Mouse (Mus musculus): ENCODE data around the gene Nkrf.
A peak's percentile ranks its signal among the peaks of the same experiment; 100 is the strongest.
"Not testable (repeated sequence)": the region's sequence is repeated elsewhere in the genome, so short reads cannot be mapped to it uniquely, and the experiment has no call there.

Gene Nkrf

DNA sequence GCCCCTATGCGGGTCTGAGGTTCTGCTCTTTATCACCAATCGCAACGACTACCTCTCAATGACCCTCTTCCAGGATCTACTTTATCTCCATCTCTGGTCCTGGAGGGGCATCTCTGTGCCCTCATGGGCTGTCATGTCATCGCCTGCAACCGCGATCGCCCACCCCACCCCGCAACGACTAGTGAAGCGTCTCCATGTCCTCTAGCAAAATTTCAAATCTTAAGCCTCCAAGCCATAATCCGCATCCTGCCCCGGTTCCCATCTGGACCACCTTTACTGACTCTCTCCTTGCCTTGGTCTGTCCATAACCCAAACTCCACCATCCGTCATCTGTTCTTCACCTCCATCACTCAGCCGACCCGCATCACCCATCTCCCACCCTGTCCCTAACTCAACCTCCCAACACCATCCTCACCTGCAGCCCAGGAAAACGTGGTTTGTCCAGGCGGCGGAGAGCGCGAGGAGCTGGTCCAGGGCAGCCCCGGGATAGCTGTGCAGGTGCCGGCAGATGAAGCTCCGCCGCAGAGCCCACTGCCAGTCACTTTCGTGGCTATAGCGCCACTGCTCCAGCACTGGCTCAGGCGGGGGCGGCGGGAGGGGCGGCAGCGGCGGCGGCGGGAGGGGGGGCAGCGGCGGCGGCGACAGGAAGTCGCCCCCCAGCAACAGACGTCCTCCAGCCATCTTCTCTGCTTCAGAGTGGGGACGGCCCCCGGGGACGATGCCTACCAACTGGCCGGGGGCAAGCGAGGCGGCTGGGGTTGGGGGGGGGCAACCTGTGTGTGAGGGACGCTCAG is at the start of gene Nkrf:
Nkrf (minus strand) TSS at position 579 of the 794 bp plus-strand sequence.
- no peak for DNase-seq (ENCODE audit: low read depth)

- no peak for DNase-seq (ENCODE audit: low read depth)
Observed at GRCm38 (mm10) chrX:36941106-36941505, 38.4 kb upstream of the Nkrf start.

GRCm38 (mm10) chrX:36939806-36940413 is 37.2 kb upstream of the Nkrf start:
- DNase-seq (ENCODE audit: low read depth) = no peak

DNA sequence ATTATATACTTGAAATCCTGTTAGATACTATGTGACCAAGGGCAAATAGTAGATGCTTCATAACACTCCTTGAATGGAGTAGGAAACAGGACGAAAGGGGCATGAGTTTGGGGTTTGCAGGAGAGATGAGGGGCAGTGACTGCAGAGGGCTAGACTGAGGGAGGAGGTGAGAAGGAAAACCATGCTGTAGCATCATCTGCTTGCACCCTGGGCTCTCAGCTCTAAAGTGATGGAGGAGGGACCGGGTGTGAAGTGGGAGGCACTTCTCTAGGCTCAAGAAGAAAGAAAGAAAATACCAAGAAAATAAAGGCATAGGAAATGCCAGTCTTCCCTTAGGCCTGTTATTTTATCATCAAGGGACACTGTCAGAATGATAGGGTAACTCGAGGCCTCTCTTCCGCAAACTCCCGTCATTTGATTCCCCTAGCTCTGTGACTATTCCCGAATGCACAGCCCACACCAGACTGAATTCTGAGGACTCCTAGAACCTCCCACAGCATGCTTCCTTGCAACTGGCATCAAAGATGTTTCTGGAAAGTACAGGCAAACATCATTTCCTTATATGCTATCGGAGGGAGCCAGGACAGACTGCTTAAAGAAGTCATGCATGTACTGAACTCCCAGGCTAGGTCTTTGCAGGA is 32.7 kb upstream of the Nkrf start:
- no peak for DNase-seq (ENCODE audit: low read depth)

- peak; percentile 11 for DNase-seq (ENCODE audit: low read depth)
Observed at GRCm38 (mm10) chrX:36930574-36930973, 27.9 kb upstream of the Nkrf start.

DNA sequence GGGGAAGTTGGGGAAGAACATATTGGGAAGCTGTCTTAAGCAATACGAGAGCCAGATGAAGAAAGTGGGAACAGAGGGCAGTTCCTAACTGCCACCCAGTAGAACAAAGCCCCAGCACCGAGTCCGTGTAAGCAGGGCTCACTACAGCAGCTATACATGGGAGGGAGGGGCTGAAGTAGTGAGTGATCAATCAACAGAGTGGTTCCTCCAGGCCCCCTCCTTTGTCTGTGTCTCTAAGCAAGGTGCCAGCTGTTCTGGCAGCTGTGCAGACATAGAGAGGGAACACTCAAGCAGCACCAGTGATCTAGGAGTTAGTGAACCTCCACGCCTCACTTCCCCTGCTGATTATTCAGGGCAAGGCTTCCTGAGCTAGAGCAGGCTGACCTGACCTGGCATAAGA is 27.0 kb upstream of the Nkrf start:
- no peak for DNase-seq (ENCODE audit: low read depth)

- no peak for DNase-seq (ENCODE audit: low read depth)
Observed at GRCm38 (mm10) chrX:36928791-36929190, 26.1 kb upstream of the Nkrf start.

DNA sequence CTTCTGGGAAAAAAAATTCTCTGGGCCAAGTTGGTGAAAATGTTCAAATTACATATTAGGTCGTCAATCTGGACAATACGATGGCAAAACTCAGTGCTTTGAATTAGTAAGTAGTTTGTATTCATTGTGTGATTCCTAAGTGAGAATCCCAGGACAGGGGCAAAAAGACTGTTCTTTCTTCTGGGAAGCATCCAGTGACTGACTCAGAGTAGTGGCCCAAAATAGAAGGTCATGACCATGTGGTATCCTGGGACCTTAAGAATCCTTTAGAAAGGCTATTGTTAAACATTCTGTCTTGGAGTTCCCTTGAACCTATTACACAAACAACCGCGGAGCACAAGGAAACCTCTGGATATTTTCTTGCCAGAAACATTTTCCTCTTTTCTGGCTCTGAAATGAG is 18.6 kb upstream of the Nkrf start:
- no peak for DNase-seq (ENCODE audit: low read depth)

GRCm38 (mm10) chrX:36917749-36918148 is 15.1 kb upstream of the Nkrf start:
- DNase-seq (ENCODE audit: low read depth) = no peak

- no peak for DNase-seq (ENCODE audit: low read depth)
Observed at GRCm38 (mm10) chrX:36911343-36911742, 8.6 kb upstream of the Nkrf start.

DNA sequence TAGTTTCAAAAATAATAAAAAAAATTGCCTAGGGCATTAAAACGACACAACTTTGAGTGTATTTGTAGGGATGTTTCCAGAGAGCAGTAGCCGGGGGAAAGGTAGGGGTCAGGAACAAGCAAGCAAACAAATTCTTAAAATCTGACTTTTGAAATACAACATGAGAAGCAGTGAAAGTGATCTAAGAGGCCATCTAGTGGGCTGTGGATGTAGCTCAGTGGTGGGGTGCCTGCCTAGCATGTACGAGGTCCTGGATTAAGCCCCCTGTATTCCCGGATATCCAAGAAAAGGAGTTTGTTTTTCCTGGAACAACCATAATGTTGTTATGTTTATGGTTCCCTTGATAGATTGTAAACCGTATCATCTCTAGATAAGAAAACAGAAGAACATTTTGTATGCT is 3.8 kb upstream of the Nkrf start:
- DNase-seq (ENCODE audit: low read depth) = no peak

DNA sequence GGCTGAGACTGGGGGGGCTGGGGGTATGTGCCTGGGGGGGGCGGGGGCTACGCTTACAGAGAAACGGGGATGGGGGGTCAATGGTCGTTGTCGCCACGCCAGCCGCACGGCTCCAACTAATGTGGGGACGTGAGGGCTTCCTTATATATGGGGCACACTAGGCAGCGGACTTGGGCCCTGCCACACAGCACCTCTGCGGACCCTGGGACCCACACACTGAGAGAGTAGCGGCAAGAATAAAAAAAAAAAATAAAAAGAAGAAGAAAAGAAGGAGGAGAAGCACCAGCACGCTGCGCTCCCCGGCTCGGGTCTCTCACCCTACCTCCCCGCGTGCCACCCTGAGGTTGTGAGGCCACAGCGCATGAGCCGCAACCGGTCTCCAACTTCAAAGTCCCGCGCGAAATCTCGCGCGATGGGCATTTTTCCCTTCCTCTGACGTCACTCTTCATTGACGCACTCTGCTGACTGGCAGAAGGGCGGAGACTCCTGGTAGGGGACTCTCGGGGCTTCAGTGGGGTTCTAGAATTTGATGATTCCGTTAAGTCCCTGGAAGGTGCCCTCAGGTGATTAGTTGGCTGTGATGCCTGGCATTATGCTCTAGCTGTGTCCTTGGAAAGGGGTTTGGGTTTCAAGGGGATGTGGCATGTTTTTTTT is 543 bp upstream of the Nkrf start:
- DNase-seq (ENCODE audit: low read depth) = peak; percentile 80

- no peak for DNase-seq (ENCODE audit: low read depth)
Observed at GRCm38 (mm10) chrX:36901655-36902054, 1.0 kb downstream of the Nkrf start.

DNA sequence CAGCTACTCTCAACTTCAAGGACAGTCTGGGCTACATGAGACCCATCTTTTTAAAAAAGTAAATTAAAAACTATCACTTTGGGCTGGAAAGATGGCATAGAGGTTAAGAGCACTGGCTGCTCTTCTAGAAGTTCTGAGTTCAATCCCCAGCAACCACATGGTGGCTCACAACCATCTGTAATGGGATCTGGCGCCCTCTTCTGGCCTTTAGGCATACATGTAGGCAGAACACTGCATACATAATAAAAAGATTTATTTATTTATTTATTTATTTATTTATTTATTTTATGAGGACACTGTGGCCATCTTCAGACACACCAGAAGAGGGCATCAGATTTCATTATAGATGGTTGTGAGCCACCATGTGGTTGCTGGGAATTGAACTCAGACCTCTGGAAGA is 3.8 kb downstream of the Nkrf start:
- DNase-seq (ENCODE audit: low read depth) = not testable (repeated sequence)

DNA sequence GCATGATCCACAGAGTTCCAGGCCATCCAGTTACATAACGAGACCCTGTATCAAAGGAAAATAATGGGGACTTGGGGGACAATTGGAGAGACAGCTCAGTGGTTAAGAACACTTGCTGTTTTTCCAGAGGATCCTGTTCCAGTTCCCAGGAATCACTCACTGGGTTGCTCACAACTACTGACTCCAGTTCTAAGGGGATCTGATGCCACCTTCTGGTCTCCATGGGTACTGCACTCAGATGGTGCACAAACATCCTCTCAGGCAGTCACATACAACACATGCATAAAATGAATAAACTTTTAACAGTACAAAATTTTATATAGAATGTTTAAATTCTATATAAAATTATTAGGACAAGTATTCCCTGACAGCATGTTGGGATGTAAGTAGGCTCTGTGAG is 18.0 kb downstream of the Nkrf start:
- no peak for DNase-seq (ENCODE audit: low read depth)

DNA sequence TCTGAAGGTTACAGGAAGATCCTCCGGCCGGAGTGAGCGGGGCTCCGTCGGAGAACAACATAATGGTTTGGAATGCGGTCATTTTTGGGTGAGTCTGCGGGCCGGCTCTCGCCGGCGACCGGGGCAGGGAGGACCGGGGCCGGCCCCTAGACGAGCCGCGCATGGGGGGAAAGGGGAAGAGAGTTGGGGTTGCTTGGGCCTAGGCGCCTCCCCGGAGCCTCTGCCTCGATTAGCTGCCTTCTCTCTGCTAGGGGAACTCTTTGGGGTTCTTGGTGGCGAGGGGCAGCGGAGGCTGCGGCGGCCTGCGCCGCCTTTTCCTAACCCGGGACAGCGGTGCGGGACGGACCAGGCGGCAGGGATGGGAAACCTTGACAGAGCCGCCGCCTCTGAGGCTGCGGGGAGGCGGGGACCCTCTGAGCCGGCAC is 28.0 kb downstream of the Nkrf start:
- no peak for DNase-seq (ENCODE audit: low read depth)

GRCm38 (mm10) chrX:36874178-36874696 is 28.5 kb downstream of the Nkrf start:
- DNase-seq (ENCODE audit: low read depth) = peak; percentile 71

DNA sequence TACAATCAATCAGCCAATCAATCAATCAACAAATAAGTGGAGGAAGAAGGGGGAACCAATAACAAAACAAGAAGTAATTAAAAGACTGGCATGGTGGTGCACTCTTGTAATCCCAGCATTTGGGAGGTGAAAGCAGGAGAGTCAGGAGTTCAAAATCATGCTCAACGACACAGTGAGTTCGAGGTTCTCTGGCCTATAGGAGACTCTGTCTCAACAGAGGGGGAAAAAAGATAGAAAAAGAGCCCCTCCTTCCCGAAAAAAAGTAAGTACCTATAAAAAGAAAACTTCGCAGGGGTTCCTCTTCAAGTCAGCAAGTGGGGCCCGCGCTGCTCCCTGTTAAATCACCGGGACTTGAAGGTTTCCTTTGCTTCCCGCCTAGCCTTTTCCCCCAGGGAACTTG is 28.9 kb downstream of the Nkrf start, which contains the start of the genes Ube2a and C330007P06Rik:
Ube2a (plus strand) TSS at position 136 of the 400 bp plus-strand sequence.
C330007P06Rik (minus strand) TSS at position 347 of the 400 bp plus-strand sequence.
- DNase-seq (ENCODE audit: low read depth) = no peak

GRCm38 (mm10) chrX:36870372-36870771 is 32.3 kb downstream of the Nkrf start:
- no peak for DNase-seq (ENCODE audit: low read depth)

GRCm38 (mm10) chrX:36864609-36865328 is 37.9 kb downstream of the Nkrf start:
- no peak for DNase-seq (ENCODE audit: low read depth)

DNA sequence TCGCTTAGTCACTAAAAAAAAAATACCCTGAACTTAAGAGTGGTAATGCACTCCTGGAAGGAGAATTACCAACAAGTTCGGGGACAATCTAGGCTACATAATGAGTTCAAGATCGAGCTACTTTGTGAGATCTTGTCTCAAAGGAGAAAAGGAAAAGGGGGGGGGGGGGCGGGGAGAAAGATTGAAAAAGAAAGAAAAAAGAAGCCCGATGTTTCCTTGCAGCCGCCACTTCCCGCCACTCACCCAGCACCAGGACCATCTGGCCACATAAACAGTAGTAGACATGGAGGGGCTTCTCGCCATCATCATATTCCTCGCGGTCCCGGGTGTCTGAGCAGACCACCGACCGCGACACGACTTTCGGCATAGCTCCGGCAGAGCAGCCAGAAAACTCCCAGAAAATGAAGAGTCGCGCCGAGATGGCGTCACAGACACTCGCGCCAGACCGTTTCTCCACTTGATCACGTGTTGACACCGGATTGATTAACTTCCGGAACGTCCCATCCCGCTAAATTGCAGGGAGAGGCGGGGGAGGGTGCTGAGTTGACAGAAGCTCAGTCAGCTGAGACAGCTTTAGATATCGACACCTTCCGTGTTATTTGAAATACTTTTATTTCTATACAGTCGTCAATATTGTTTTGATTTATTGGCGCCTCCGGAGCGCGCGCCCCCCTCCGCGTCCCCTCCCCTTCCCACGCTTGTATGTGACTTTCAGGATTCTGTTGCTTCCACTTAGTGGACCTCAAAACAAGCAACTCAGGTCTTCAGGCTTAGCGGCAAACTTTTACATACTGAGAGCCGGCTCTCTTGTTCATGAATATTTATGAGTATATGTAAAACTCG is 38.7 kb downstream of the Nkrf start:
- peak; percentile 74 for DNase-seq (ENCODE audit: low read depth)

Data from c-Kit-positive CD71-positive TER-119-negative erythroid progenitor cells, embryonic 14.5 days (primary cell).